8 mouse cellular contexts compared by ENCODE assay signal in the genomic region with DNA sequence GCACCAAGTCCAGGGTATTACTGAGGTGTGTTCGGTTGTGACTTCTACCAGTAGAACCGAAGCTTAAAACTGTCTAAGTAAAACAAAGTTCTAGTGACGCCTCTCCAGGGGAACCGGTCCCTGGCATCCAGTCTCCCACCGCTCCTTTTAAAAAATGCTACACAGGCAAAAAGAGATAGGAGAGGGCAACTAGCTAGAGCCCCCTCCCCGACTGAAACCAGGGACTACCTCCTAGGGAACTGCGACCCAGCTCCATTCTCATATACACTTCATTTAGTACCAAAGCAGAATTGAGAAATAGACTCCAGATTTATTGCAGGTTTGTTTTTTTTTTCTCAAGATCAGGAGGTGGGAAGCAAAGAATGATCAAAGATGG. TPM values are rescaled to one million over a fixed set of nuclear protein-coding genes. Genes with fewer than 3 reads are reported as not detected.
DNase-seq lines count a peak whose midpoint lies in the region; ATAC-seq and TF ChIP-seq lines count a peak whose summit lies in the region.

No protein-coding gene starts in this region.

- H3K4me2 ChIP-seq in intestine, embryonic 15.5 days (replicated peaks): peak overlapping the region; percentile 89
- peak overlapping the region; percentile 94 for H3K4me2 ChIP-seq in neural tube, embryonic 13.5 days

- WGBS in lung, adult 2 months: 49% methylated on average over 7 of the region's 7 CpGs
- 5% methylated on average over 7 of the region's 7 CpGs for WGBS in forebrain, embryonic 10.5 days
- 18% methylated on average over 7 of the region's 7 CpGs for WGBS in intestine, embryonic 15.5 days
- 5% methylated on average over 7 of the region's 7 CpGs for WGBS in neural tube, embryonic 13.5 days

- no peaks in the 10 kb centered on the region for H3K9me3 ChIP-seq in forebrain, embryonic 10.5 days
- H3K9me3 ChIP-seq in intestine, embryonic 15.5 days: no peaks in the 10 kb centered on the region
- H3K9me3 ChIP-seq in neural tube, embryonic 13.5 days: no peaks in the 10 kb centered on the region

- no peak for ATAC-seq in intestine, embryonic 15.5 days
- ATAC-seq in neural tube, embryonic 13.5 days (ENCODE audit: low read depth): no peak

- no peak for TF ChIP-seq POLR2A in lung, adult 2 months (IDR thresholded peaks at IDR 0.05; ENCODE audit: borderline replicate concordance, extremely low read depth, low read depth, low read length)

- TF ChIP-seq CTCF in lung, adult 2 months (IDR thresholded peaks at IDR 0.05; ENCODE audit: insufficient read depth, low read length): no peak

- no peaks in the 10 kb centered on the region for H3K36me3 ChIP-seq in forebrain, embryonic 10.5 days (replicated peaks)
- no peaks in the 10 kb centered on the region for H3K36me3 ChIP-seq in intestine, embryonic 15.5 days
- no peaks in the 10 kb centered on the region for H3K36me3 ChIP-seq in neural tube, embryonic 13.5 days

- peak overlapping the region; percentile 99 for H3K27ac ChIP-seq in forebrain, embryonic 10.5 days
- H3K27ac ChIP-seq in intestine, embryonic 15.5 days: no peak overlapping the region
- peak overlapping the region; percentile 99 for H3K27ac ChIP-seq in neural tube, embryonic 13.5 days (replicated peaks)

- H3K4me1 ChIP-seq in lung, adult 2 months (ENCODE audit: control insufficient read depth, insufficient read depth, low read length): no peaks in the 10 kb centered on the region
- peaks cover 49% of the 10 kb centered on the region for H3K4me1 ChIP-seq in forebrain, embryonic 10.5 days
- H3K4me1 ChIP-seq in intestine, embryonic 15.5 days (replicated peaks): 0 out of 2 replicates have a peak, but pooled peaks cover 9% of the 10 kb centered on the region
- H3K4me1 ChIP-seq in neural tube, embryonic 13.5 days (replicated peaks): peaks cover 44% of the 10 kb centered on the region

- no peak for DNase-seq in lung, adult 2 months
- no peak for DNase-seq in lung, postnatal 10 days
- no peak for DNase-seq in forebrain, embryonic 10.5 days (ENCODE audit: extremely low spot score, low spot score)
- no peak for DNase-seq in thymus, postnatal 10 days (ENCODE audit: low spot score in 2 of 2)
- no peak for DNase-seq in ovary, postnatal 14 days (ENCODE audit: low spot score)
- no peak for DNase-seq in gastrocnemius, adult 18-20 months (ENCODE audit: low spot score)

- peaks cover 62% of the 10 kb centered on the region for H3K27me3 ChIP-seq in forebrain, embryonic 10.5 days (ENCODE audit: poor library complexity, severe bottlenecking)
- H3K27me3 ChIP-seq in intestine, embryonic 15.5 days (replicated peaks): no peaks in the 10 kb centered on the region
- no peaks in the 10 kb centered on the region for H3K27me3 ChIP-seq in neural tube, embryonic 13.5 days

- H3K4me3 ChIP-seq in lung, adult 2 months (replicated peaks; ENCODE audit: extremely low read depth, low read depth, low read length): peak overlapping the region; percentile 53
- peak overlapping the region; percentile 91 for H3K4me3 ChIP-seq in forebrain, embryonic 10.5 days
- peak overlapping the region; percentile 87 for H3K4me3 ChIP-seq in intestine, embryonic 15.5 days (replicated peaks)
- peak overlapping the region; percentile 77 for H3K4me3 ChIP-seq in neural tube, embryonic 13.5 days

- peak overlapping the region; percentile 90 for H3K9ac ChIP-seq in intestine, embryonic 15.5 days
- peak overlapping the region; percentile 98 for H3K9ac ChIP-seq in neural tube, embryonic 13.5 days

RNA-seq across cellular contexts. Expression of gene Pbx3, which starts 2.6 kb away (rescaled TPM):
- 11.1 and 14.7 TPM in 2 replicates for polyA plus RNA-seq in lung, adult 2 months (2012; rRNA removed)
- polyA plus RNA-seq in forebrain, embryonic 10.5 days (2016; fragmentation: Nextera tagmentation; extraction: Ambion mirVana): 26.2 and 27.4 TPM in 2 replicates
- polyA plus RNA-seq in intestine, embryonic 15.5 days (2015; fragmentation: Nextera tagmentation; extraction: Ambion mirVana): 18.9 and 19.1 TPM in 2 replicates
- 109 and 120 TPM in 2 replicates for polyA plus RNA-seq in neural tube, embryonic 13.5 days (2015; fragmentation: Nextera tagmentation; extraction: Ambion mirVana)
- 1 to 10 TPM; 1.7 to 1.9 TPM for total RNA-seq in gastrocnemius, adult 18-20 months (2021)

RNA-seq across cellular contexts. Expression of gene Mapkap1, which starts 36.2 kb away (rescaled TPM):
- polyA plus RNA-seq in lung, adult 2 months (2012; rRNA removed): 39.2 and 43.7 TPM in 2 replicates
- 83.7 and 84.2 TPM in 2 replicates for polyA plus RNA-seq in forebrain, embryonic 10.5 days (2016; fragmentation: Nextera tagmentation; extraction: Ambion mirVana)
- 86.1 and 88.3 TPM in 2 replicates for polyA plus RNA-seq in intestine, embryonic 15.5 days (2015; fragmentation: Nextera tagmentation; extraction: Ambion mirVana)
- 89.6 and 98.5 TPM in 2 replicates for polyA plus RNA-seq in neural tube, embryonic 13.5 days (2015; fragmentation: Nextera tagmentation; extraction: Ambion mirVana)
- 10 to 100 TPM; 65.8 to 74.4 TPM for total RNA-seq in gastrocnemius, adult 18-20 months (2021)
